Mouse (Mus musculus): ENCODE results near the gene Tmem62. TPM values are rescaled to one million over a fixed set of nuclear protein-coding genes. Genes with fewer than 3 reads are reported as not detected.
"Not testable (repeated sequence)": the region's sequence is repeated elsewhere in the genome, so short reads cannot be mapped to it uniquely, and the experiment has no call there.

The Tmem62 gene
- polyA plus RNA-seq, 1 experiment from 2014 or later: 3.2 TPM

DNA sequence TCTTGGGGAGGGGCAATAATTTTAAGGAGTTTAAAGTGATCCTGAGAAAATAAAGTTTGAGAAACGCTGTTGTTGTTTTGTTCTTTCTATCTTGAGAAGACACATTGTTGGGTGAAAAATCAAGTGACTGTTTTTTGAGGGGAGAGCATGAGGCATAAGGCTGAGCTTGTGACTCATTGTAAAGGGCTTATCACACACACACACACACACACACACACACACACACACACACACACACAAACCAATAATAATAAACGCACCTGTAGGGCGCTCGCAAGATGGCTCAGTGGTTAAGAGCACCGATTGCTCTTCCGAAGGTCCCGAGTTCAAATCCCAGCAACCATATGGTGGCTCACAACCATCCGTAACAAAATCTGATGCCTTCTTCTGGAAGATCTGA is 4.6 kb upstream of the Tmem62 start:
- H3K9me3 ChIP-seq; DNase-seq (ENCODE audit: low spot score); H3K27ac ChIP-seq (replicated peaks); H3K4me3 ChIP-seq; H3K36me3 ChIP-seq (replicated peaks): not testable (repeated sequence)
- 94% methylated on average over 8 of the region's 8 CpGs for WGBS
- H3K27me3 ChIP-seq (replicated peaks; ENCODE audit: low read depth, poor library complexity, severe bottlenecking): peaks cover 11% of the 10 kb centered on the region
- H3K4me1 ChIP-seq: peaks cover 30% of the 10 kb centered on the region

GRCm38 (mm10) chr2:120972964-120973363 is 3.9 kb upstream of the Tmem62 start:
- peaks cover 18% of the 10 kb centered on the region for H3K27me3 ChIP-seq (replicated peaks; ENCODE audit: low read depth, poor library complexity, severe bottlenecking)
- H3K9me3 ChIP-seq: no peaks in the 10 kb centered on the region
- 17% methylated on average over 5 of the region's 5 CpGs for WGBS
- peak; percentile 19 for DNase-seq (ENCODE audit: low spot score)
- H3K27ac ChIP-seq (replicated peaks): no peak overlapping the region
- H3K4me1 ChIP-seq: peaks cover 32% of the 10 kb centered on the region
- H3K4me3 ChIP-seq: peak overlapping the region; percentile 33; the same call in 1 of the 2 replicates
- H3K36me3 ChIP-seq (replicated peaks): no peaks in the 10 kb centered on the region

DNA sequence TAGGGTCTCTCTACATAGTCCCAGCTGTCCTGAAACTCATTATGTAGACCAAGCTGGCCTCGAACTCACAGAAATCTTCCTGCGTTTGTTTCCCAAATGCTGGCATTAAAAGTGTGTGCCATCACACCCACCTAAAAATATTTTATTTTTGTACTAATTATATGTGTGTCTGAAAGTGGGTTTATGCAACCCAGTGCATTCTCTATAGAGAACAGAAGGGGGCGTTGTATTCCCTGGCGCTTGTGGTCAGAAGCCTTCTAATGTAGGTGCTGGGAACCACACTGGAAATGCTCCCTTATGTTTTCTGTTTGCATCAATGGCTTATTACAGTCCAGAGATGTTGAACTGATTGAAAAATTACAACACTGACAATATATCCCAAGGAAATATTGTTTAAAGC is 509 bp upstream of the Tmem62 start:
- peaks cover 18% of the 10 kb centered on the region for H3K4me1 ChIP-seq
- no peak overlapping the region for H3K27ac ChIP-seq (replicated peaks)
- 46% methylated on average over 4 of the region's 4 CpGs for WGBS
- no peaks in the 10 kb centered on the region for H3K36me3 ChIP-seq (replicated peaks)
- no peaks in the 10 kb centered on the region for H3K9me3 ChIP-seq
- H3K4me3 ChIP-seq: peak overlapping the region; percentile 66; the same call in 1 of the 2 replicates
- no peak for DNase-seq (ENCODE audit: low spot score)
- H3K27me3 ChIP-seq (replicated peaks; ENCODE audit: low read depth, poor library complexity, severe bottlenecking): peaks cover 21% of the 10 kb centered on the region

DNA sequence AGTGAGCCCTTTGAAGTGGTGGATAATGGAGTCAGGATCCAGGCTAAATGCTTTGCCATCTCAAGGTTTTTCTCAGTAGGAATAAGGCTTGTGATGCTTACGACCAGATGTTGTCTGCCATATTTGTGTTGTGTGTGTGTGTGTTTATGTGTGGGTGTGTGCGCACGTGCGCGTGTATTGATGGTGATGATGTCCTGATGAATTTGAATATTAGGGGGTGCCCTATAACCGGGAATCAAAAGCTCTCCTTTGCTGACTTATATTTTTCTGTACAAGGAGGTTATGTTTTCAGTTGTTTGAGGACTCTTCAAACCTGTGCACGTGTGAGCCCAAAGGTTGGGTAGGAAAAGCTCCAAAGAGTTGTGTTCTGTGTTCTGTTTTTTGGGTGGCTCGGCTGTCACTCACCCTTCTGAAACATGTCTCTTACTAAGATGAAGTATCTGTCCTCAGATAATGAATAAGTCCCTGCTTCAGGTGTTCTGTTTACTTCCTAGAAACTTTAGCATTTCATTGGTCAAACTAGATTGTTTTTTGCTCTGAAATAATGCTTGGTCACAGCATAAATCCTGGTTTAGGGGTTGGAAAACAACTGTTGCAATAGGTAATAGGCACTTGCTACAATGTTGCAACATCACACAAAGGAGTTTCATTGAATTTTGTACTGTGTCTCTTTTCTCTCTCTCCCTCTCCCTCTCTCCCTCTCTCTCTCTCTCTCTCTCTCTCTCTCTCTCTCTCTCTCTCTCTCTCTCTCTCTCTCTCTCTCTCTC is 1.3 kb downstream of the Tmem62 start:
- peak overlapping the region; percentile 66 for H3K4me3 ChIP-seq
- H3K27ac ChIP-seq (replicated peaks): no peak overlapping the region
- 85% methylated on average over 8 of the region's 8 CpGs for WGBS
- no peak for DNase-seq (ENCODE audit: low spot score)
- H3K4me1 ChIP-seq: peaks cover 15% of the 10 kb centered on the region
- no peaks in the 10 kb centered on the region for H3K36me3 ChIP-seq (replicated peaks)
- no peaks in the 10 kb centered on the region for H3K9me3 ChIP-seq
- peaks cover 21% of the 10 kb centered on the region for H3K27me3 ChIP-seq (replicated peaks; ENCODE audit: low read depth, poor library complexity, severe bottlenecking)

- H3K36me3 ChIP-seq (replicated peaks): no peaks in the 10 kb centered on the region
- no peak overlapping the region for H3K27ac ChIP-seq (replicated peaks)
- no peaks in the 10 kb centered on the region for H3K9me3 ChIP-seq
- no peak overlapping the region for H3K4me3 ChIP-seq
- peaks cover 21% of the 10 kb centered on the region for H3K27me3 ChIP-seq (replicated peaks; ENCODE audit: low read depth, poor library complexity, severe bottlenecking)
- DNase-seq (ENCODE audit: low spot score): no peak
- H3K4me1 ChIP-seq: peaks cover 11% of the 10 kb centered on the region; the same call in 1 of the 2 replicates
- 59% methylated on average over 2 of the region's 2 CpGs for WGBS
Observed at GRCm38 (mm10) chr2:120978693-120979037, 1.8 kb downstream of the Tmem62 start.

DNA sequence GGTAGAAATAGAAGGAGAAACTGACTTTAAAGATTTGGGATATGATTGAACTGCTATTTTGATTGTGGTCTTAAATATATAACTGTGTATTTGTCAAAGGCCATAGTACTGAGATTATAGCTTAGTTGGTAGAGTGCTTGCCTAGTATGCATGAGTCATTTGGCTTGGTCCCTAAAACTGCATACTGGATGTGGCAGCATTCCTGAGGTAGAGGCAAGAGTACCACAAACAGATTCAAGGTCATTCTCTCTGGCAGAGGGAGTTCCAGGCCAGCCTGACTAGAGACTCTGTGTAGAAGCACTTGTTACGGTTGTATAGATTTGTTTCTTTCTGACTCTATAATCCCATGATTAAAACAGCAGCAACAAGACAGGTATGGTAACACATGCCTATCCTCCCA is 3.0 kb downstream of the Tmem62 start:
- 92% methylated on average over 1 of the region's 1 CpGs for WGBS
- peaks cover 11% of the 10 kb centered on the region; the same call in 1 of the 2 replicates for H3K4me1 ChIP-seq
- H3K9me3 ChIP-seq: no peaks in the 10 kb centered on the region
- no peak for DNase-seq (ENCODE audit: low spot score)
- H3K27ac ChIP-seq (replicated peaks): no peak overlapping the region
- H3K27me3 ChIP-seq (replicated peaks; ENCODE audit: low read depth, poor library complexity, severe bottlenecking): peaks cover 21% of the 10 kb centered on the region
- no peaks in the 10 kb centered on the region for H3K36me3 ChIP-seq (replicated peaks)
- no peak overlapping the region for H3K4me3 ChIP-seq

- Histone ChIP-seq H3K27me3 (replicated peaks; ENCODE audit: low read depth, poor library complexity, severe bottlenecking) (peaks cover 19% of the 10 kb centered on the region), H3K36me3 (replicated peaks) (no peaks in the 10 kb centered on the region)
- no peak for DNase-seq (ENCODE audit: low spot score)
Observed at GRCm38 (mm10) chr2:120980861-120981260, 4.0 kb downstream of the Tmem62 start.

GRCm38 (mm10) chr2:120983611-120984010 is 6.8 kb downstream of the Tmem62 start:
- H3K27ac ChIP-seq (replicated peaks): no peak overlapping the region
- H3K27me3 ChIP-seq (replicated peaks; ENCODE audit: low read depth, poor library complexity, severe bottlenecking): no peaks in the 10 kb centered on the region
- no peaks in the 10 kb centered on the region for H3K9me3 ChIP-seq
- DNase-seq (ENCODE audit: low spot score): no peak
- no peak overlapping the region for H3K4me3 ChIP-seq
- H3K36me3 ChIP-seq (replicated peaks): no peaks in the 10 kb centered on the region
- WGBS: 14% methylated on average over 2 of the region's 2 CpGs
- H3K4me1 ChIP-seq: no peaks in the 10 kb centered on the region

More at GRCm38 (mm10) chr2:120980861-120981260, 4.0 kb downstream of the Tmem62 start:
- no peak overlapping the region for H3K4me3 ChIP-seq
- WGBS: 65% methylated on average over 2 of the region's 2 CpGs
- H3K4me1 ChIP-seq: peaks cover 11% of the 10 kb centered on the region; the same call in 1 of the 2 replicates
- H3K9me3 ChIP-seq: no peaks in the 10 kb centered on the region
- no peak overlapping the region for H3K27ac ChIP-seq (replicated peaks)

- Histone ChIP-seq H3K4me1 (no peaks in the 10 kb centered on the region), H3K36me3 (replicated peaks) (no peaks in the 10 kb centered on the region), H3K4me3 (no peak overlapping the region), H3K27ac (replicated peaks) (no peak overlapping the region), H3K9me3 (no peaks in the 10 kb centered on the region), H3K27me3 (replicated peaks; ENCODE audit: low read depth, poor library complexity, severe bottlenecking) (no peaks in the 10 kb centered on the region)
- no peak for DNase-seq (ENCODE audit: low spot score)
- 95% methylated on average over 1 of the region's 1 CpGs for WGBS
Observed at GRCm38 (mm10) chr2:120985241-120985640, 8.4 kb downstream of the Tmem62 start.

GRCm38 (mm10) chr2:120991196-120991595 is 14.4 kb downstream of the Tmem62 start:
- Histone ChIP-seq H3K27me3 (replicated peaks; ENCODE audit: low read depth, poor library complexity, severe bottlenecking) (no peaks in the 10 kb centered on the region), H3K4me3 (no peak overlapping the region), H3K9me3 (no peaks in the 10 kb centered on the region), H3K27ac (replicated peaks) (no peak overlapping the region), H3K4me1 (no peaks in the 10 kb centered on the region), H3K36me3 (replicated peaks) (no peaks in the 10 kb centered on the region)
- 65% methylated on average over 4 of the region's 4 CpGs for WGBS
- no peak for DNase-seq (ENCODE audit: low spot score)

DNA sequence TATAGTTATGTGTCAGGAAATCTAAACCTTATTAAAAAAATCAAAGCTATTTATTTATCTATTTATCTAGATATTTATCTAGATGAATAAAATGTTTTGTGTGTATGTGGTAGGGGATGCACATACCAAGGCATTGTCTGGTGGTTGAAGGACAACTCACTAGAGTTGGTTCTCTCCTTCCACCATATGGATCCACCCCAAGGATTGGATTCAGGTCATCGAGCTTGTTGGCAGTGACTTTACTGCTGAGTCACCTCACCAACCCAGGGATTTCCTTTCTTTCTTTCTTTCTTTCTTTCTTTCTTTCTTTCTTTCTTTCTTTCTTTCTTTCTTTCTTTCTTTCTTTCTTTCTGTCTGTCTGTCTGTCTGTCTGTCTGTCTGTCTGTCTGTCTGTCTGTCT is 19.8 kb downstream of the Tmem62 start:
- not testable (repeated sequence) for H3K27ac ChIP-seq (replicated peaks); H3K27me3 ChIP-seq (replicated peaks; ENCODE audit: low read depth, poor library complexity, severe bottlenecking); DNase-seq (ENCODE audit: low spot score); H3K36me3 ChIP-seq (replicated peaks); H3K4me1 ChIP-seq; H3K9me3 ChIP-seq; H3K4me3 ChIP-seq
- WGBS: 70% methylated on average over 1 of the region's 1 CpGs

GRCm38 (mm10) chr2:120998863-120999262 is 22.0 kb downstream of the Tmem62 start:
- Histone ChIP-seq H3K4me3 (no peak overlapping the region), H3K27me3 (replicated peaks; ENCODE audit: low read depth, poor library complexity, severe bottlenecking) (no peaks in the 10 kb centered on the region), H3K27ac (replicated peaks) (no peak overlapping the region), H3K36me3 (replicated peaks) (no peaks in the 10 kb centered on the region), H3K9me3 (no peaks in the 10 kb centered on the region), H3K4me1 (no peaks in the 10 kb centered on the region)
- DNase-seq (ENCODE audit: low spot score): no peak
- 90% methylated on average over 8 of the region's 8 CpGs for WGBS

GRCm38 (mm10) chr2:121003586-121003985 is 26.8 kb downstream of the Tmem62 start:
- WGBS: 66% methylated on average over 2 of the region's 2 CpGs
- H3K4me3 ChIP-seq: no peak overlapping the region
- H3K36me3 ChIP-seq (replicated peaks): no peaks in the 10 kb centered on the region
- peaks cover 2% of the 10 kb centered on the region; the same call in 1 of the 2 replicates for H3K4me1 ChIP-seq
- no peak for DNase-seq (ENCODE audit: low spot score)
- no peak overlapping the region for H3K27ac ChIP-seq (replicated peaks)
- no peaks in the 10 kb centered on the region for H3K9me3 ChIP-seq
- H3K27me3 ChIP-seq (replicated peaks; ENCODE audit: low read depth, poor library complexity, severe bottlenecking): no peaks in the 10 kb centered on the region
